Mouse (Mus musculus): ENCODE data around the gene Ctc1. TPM values are rescaled to one million over a fixed set of nuclear protein-coding genes. Genes with fewer than 3 reads are reported as not detected.

Gene Ctc1
- polyA plus RNA-seq, 1 experiment from 2014 or later = 40.3 TPM

- WGBS = 9% methylated on average over 20 of the region's 20 CpGs
- 0 out of 2 replicates have a peak, but pooled peaks have one; percentile 16 for ATAC-seq (ENCODE audit: insufficient read depth, low FRiP score, low read depth)
- peak overlapping the region; percentile 59 for H3K4me2 ChIP-seq
Observed at GRCm38 (mm10) chr11:69036486-69037230, 20.9 kb downstream of the Ctc1 start.

GRCm38 (mm10) chr11:69037231-69038061 is 21.7 kb downstream of the Ctc1 start:
- Histone ChIP-seq H3K9ac (peak overlapping the region; percentile 67), H3K4me3 (replicated peaks) (peak overlapping the region; percentile 73), H3K9me3 (no peaks in the 10 kb centered on the region), H3K27me3 (replicated peaks) (no peaks in the 10 kb centered on the region), H3K4me2 (peak overlapping the region; percentile 59), H3K27ac (peak overlapping the region; percentile 88), H3K36me3 (peaks cover 28% of the 10 kb centered on the region), H3K4me1 (peaks cover 22% of the 10 kb centered on the region)
- WGBS = under 1% methylated on average over 34 of the region's 34 CpGs
- peak; percentile 24; the same call in 1 of the 2 replicates for ATAC-seq (ENCODE audit: insufficient read depth, low FRiP score, low read depth)

More at GRCm38 (mm10) chr11:69036486-69037230, 20.9 kb downstream of the Ctc1 start:
- Histone ChIP-seq H3K9ac (peak overlapping the region; percentile 67), H3K27me3 (replicated peaks) (no peaks in the 10 kb centered on the region), H3K27ac (peak overlapping the region; percentile 88), H3K9me3 (no peaks in the 10 kb centered on the region), H3K4me1 (peaks cover 22% of the 10 kb centered on the region), H3K36me3 (peaks cover 30% of the 10 kb centered on the region), H3K4me3 (replicated peaks) (peak overlapping the region; percentile 73)

GRCm38 (mm10) chr11:69038173-69038572 is 22.5 kb downstream of the Ctc1 start:
- Histone ChIP-seq H3K27me3 (replicated peaks) (no peaks in the 10 kb centered on the region), H3K4me3 (replicated peaks) (no peak overlapping the region), H3K36me3 (peaks cover 21% of the 10 kb centered on the region), H3K9me3 (no peaks in the 10 kb centered on the region), H3K9ac (no peak overlapping the region), H3K4me1 (peaks cover 22% of the 10 kb centered on the region), H3K27ac (no peak overlapping the region), H3K4me2 (no peak overlapping the region)
- ATAC-seq (ENCODE audit: insufficient read depth, low FRiP score, low read depth) = no peak
- WGBS = 78% methylated on average over 5 of the region's 5 CpGs

GRCm38 (mm10) chr11:69045531-69046394 is 30.1 kb downstream of the Ctc1 start, which contains the start of gene Aurkb:
TSS of gene Aurkb (plus strand) at chr11:69045647.
- under 1% methylated on average over 54 of the region's 54 CpGs for WGBS
- H3K27ac ChIP-seq = peak within 1 kb of the TSS; percentile 84

GRCm38 (mm10) chr11:69046395-69046774 is 30.7 kb downstream of the Ctc1 start:
- no peaks in the 10 kb centered on the region for H3K27me3 ChIP-seq (replicated peaks)
- 3% methylated on average over 9 of the region's 9 CpGs for WGBS
- no peak for ATAC-seq (ENCODE audit: insufficient read depth, low FRiP score, low read depth)
- H3K4me1 ChIP-seq = peaks cover 16% of the 10 kb centered on the region; the same call in 1 of the 2 replicates
- H3K36me3 ChIP-seq = peaks cover 21% of the 10 kb centered on the region; the same call in 1 of the 2 replicates
- H3K27ac ChIP-seq = peak overlapping the region; percentile 84; the same call in 1 of the 2 replicates
- H3K4me3 ChIP-seq (replicated peaks) = peak overlapping the region; percentile 73
- H3K4me2 ChIP-seq = peak overlapping the region; percentile 63
- no peaks in the 10 kb centered on the region for H3K9me3 ChIP-seq
- peak overlapping the region; percentile 63; the same call in 1 of the 2 replicates for H3K9ac ChIP-seq

More at GRCm38 (mm10) chr11:69045531-69046394, 30.1 kb downstream of the Ctc1 start, which contains the start of gene Aurkb:
- Histone ChIP-seq H3K9ac (peak within 1 kb of the TSS; percentile 63; the same call in 1 of the 2 replicates), H3K4me2 (peak within 1 kb of the TSS; percentile 63), H3K36me3 (peaks cover 18% of the 10 kb centered on the region; the same call in 1 of the 2 replicates), H3K4me3 (replicated peaks) (peak within 1 kb of the TSS; percentile 73), H3K27me3 (replicated peaks) (no peaks in the 10 kb centered on the region), H3K9me3 (no peaks in the 10 kb centered on the region), H3K4me1 (peaks cover 16% of the 10 kb centered on the region; the same call in 1 of the 2 replicates)
- ATAC-seq (ENCODE audit: insufficient read depth, low FRiP score, low read depth) = peak; percentile 79

GRCm38 (mm10) chr11:69047592-69047991 is 31.9 kb downstream of the Ctc1 start:
- Histone ChIP-seq H3K4me2 (peak overlapping the region; percentile 63), H3K4me1 (peaks cover 16% of the 10 kb centered on the region; the same call in 1 of the 2 replicates), H3K27ac (no peak overlapping the region), H3K9me3 (no peaks in the 10 kb centered on the region), H3K36me3 (peaks cover 21% of the 10 kb centered on the region; the same call in 1 of the 2 replicates), H3K27me3 (replicated peaks) (no peaks in the 10 kb centered on the region), H3K4me3 (replicated peaks) (peak overlapping the region; percentile 73), H3K9ac (0 out of 2 replicates have a peak overlapping the region, but pooled peaks have one; percentile 4)
- no peak for ATAC-seq (ENCODE audit: insufficient read depth, low FRiP score, low read depth)
- whole genome bisulfite sequencing = 89% methylated on average over 12 of the region's 12 CpGs

- ATAC-seq (ENCODE audit: insufficient read depth, low FRiP score, low read depth) = no peak
- peaks cover 21% of the 10 kb centered on the region; the same call in 1 of the 2 replicates for H3K36me3 ChIP-seq
- 89% methylated on average over 14 of the region's 14 CpGs for WGBS
Observed at GRCm38 (mm10) chr11:69048151-69048550, 32.4 kb downstream of the Ctc1 start.

GRCm38 (mm10) chr11:69050748-69051147 is 35.0 kb downstream of the Ctc1 start:
- ATAC-seq (ENCODE audit: insufficient read depth, low FRiP score, low read depth) = no peak
- Histone ChIP-seq H3K27ac (no peak overlapping the region), H3K9me3 (no peaks in the 10 kb centered on the region), H3K4me2 (no peak overlapping the region), H3K4me3 (replicated peaks) (no peak overlapping the region), H3K4me1 (peaks cover 16% of the 10 kb centered on the region; the same call in 1 of the 2 replicates), H3K36me3 (peaks cover 21% of the 10 kb centered on the region; the same call in 1 of the 2 replicates), H3K27me3 (replicated peaks) (no peaks in the 10 kb centered on the region), H3K9ac (no peak overlapping the region)
- WGBS = 90% methylated on average over 8 of the region's 8 CpGs

More at GRCm38 (mm10) chr11:69048151-69048550, 32.4 kb downstream of the Ctc1 start:
- H3K9ac ChIP-seq = no peak overlapping the region
- no peak overlapping the region for H3K27ac ChIP-seq
- no peak overlapping the region for H3K4me3 ChIP-seq (replicated peaks)
- H3K4me2 ChIP-seq = no peak overlapping the region
- peaks cover 16% of the 10 kb centered on the region; the same call in 1 of the 2 replicates for H3K4me1 ChIP-seq
- no peaks in the 10 kb centered on the region for H3K9me3 ChIP-seq
- no peaks in the 10 kb centered on the region for H3K27me3 ChIP-seq (replicated peaks)

- peaks cover 21% of the 10 kb centered on the region; the same call in 1 of the 2 replicates for H3K36me3 ChIP-seq
- H3K27me3 ChIP-seq (replicated peaks) = no peaks in the 10 kb centered on the region
Observed at GRCm38 (mm10) chr11:69051771-69052170, 36.1 kb downstream of the Ctc1 start.

GRCm38 (mm10) chr11:69052824-69053421 is 37.2 kb downstream of the Ctc1 start:
- Histone ChIP-seq H3K27me3 (replicated peaks) (no peaks in the 10 kb centered on the region), H3K36me3 (peaks cover 21% of the 10 kb centered on the region; the same call in 1 of the 2 replicates)
- WGBS = 83% methylated on average over 2 of the region's 2 CpGs

More at GRCm38 (mm10) chr11:69051771-69052170, 36.1 kb downstream of the Ctc1 start:
- no peak for ATAC-seq (ENCODE audit: insufficient read depth, low FRiP score, low read depth)
- 83% methylated on average over 4 of the region's 4 CpGs for WGBS
- H3K4me3 ChIP-seq (replicated peaks) = no peak overlapping the region
- H3K4me1 ChIP-seq = peaks cover 11% of the 10 kb centered on the region; the same call in 1 of the 2 replicates
- H3K9me3 ChIP-seq = no peaks in the 10 kb centered on the region
- no peak overlapping the region for H3K4me2 ChIP-seq
- no peak overlapping the region for H3K9ac ChIP-seq
- no peak overlapping the region for H3K27ac ChIP-seq

More at GRCm38 (mm10) chr11:69052824-69053421, 37.2 kb downstream of the Ctc1 start:
- Histone ChIP-seq H3K4me2 (no peak overlapping the region), H3K4me1 (peaks cover 4% of the 10 kb centered on the region; the same call in 1 of the 2 replicates), H3K4me3 (replicated peaks) (no peak overlapping the region), H3K27ac (no peak overlapping the region), H3K9ac (no peak overlapping the region), H3K9me3 (no peaks in the 10 kb centered on the region)
- ATAC-seq (ENCODE audit: insufficient read depth, low FRiP score, low read depth) = no peak

Data from stomach, embryonic 15.5 days (tissue).